Mouse (Mus musculus): ENCODE measurements around the gene 4933415F23Rik. TPM values are rescaled to one million over a fixed set of nuclear protein-coding genes. Genes with fewer than 3 reads are reported as not detected.

Gene 4933415F23Rik
- polyA plus RNA-seq, 1 experiment from 2014 or later = not detected

DNA sequence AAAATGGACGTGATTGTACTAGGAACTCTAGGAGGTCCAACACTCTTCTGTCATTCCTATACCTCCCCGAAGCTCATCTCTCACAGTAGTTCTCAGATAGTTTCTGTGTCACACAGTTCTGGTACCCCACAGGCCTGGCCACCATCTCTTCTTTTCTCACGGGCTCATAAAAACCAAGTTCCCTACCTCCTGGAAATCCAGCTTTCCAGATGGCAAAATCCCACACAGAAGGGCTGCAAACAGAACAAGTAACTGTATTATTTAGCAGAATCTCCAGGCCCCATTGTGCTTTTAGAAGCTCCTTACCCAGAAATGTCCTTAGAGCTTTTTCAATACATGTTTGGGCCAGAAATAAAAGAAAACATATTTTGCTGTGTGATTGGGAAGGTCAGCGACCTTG, 828 bp upstream of the 4933415F23Rik start:
- no peak overlapping the region for H3K9ac ChIP-seq (ENCODE audit: low read length)
- H3K27ac ChIP-seq (ENCODE audit: low read length) = no peak overlapping the region
- ATAC-seq (replicated peaks; ENCODE audit: extremely low read depth, insufficient read depth, low FRiP score) = no peak
- no peaks in the 10 kb centered on the region for H3K4me1 ChIP-seq (ENCODE audit: control insufficient read depth, insufficient read depth, low read length)
- H3K27me3 ChIP-seq (ENCODE audit: control insufficient read depth, insufficient read depth, low read length) = no peaks in the 10 kb centered on the region
- H3K4me3 ChIP-seq (ENCODE audit: low read length) = no peak overlapping the region
- H3K9me3 ChIP-seq (replicated peaks; ENCODE audit: control insufficient read depth, low read length) = no peaks in the 10 kb centered on the region; the same call in 1 of the 2 replicates
- H3K36me3 ChIP-seq (ENCODE audit: control insufficient read depth, insufficient read depth) = no peaks in the 10 kb centered on the region
- 77% methylated on average over 4 of the region's 4 CpGs for WGBS
- H3K4me2 ChIP-seq (ENCODE audit: low read depth, low read length) = no peak overlapping the region

DNA sequence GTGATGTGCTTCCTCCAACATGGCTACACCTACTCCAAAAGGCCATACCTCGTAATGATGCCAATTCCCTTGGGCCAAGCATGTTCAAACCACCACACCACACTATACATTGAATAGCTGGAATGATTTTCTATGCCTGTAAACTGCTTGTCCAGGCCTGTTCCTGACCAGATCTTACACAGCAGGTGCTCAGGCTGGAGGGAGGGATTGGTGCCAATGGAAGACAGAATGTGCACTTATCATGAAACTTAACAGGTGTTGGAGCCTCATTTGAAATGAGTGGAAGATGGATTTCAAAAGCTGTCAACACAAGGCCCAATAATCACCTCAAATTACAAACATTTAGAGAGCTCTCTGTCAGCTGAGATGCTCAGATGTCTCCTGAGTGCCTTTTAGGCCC, 2.3 kb downstream of the 4933415F23Rik start:
- Histone ChIP-seq H3K27me3 (ENCODE audit: control insufficient read depth, insufficient read depth, low read length) (no peaks in the 10 kb centered on the region), H3K9me3 (replicated peaks; ENCODE audit: control insufficient read depth, low read length) (no peaks in the 10 kb centered on the region; the same call in 1 of the 2 replicates), H3K27ac (ENCODE audit: low read length) (no peak overlapping the region), H3K9ac (ENCODE audit: low read length) (no peak overlapping the region), H3K4me1 (ENCODE audit: control insufficient read depth, insufficient read depth, low read length) (no peaks in the 10 kb centered on the region), H3K36me3 (ENCODE audit: control insufficient read depth, insufficient read depth) (no peaks in the 10 kb centered on the region), H3K4me3 (ENCODE audit: low read length) (no peak overlapping the region), H3K4me2 (ENCODE audit: low read depth, low read length) (no peak overlapping the region)
- 58% methylated on average over 1 of the region's 1 CpGs for WGBS
- no peak for ATAC-seq (replicated peaks; ENCODE audit: extremely low read depth, insufficient read depth, low FRiP score)

DNA sequence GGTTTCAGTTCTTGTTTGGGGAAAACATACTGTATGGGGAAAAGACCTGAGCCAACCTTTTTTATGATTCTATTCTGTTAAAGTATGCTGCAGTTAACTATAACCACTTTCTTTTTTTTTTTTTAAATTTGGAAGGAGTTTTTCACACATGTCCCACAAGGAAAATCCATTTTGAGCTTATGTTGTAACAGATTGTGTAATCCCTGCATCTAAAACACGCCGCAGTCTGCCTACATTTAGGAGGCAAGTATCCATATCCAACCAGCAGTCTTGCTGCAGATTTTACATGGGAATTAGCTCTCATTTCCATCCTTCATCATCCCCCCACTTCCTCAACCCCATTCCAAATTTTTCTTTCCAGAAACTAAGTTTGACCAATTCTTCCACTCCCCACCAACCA, 3.6 kb downstream of the 4933415F23Rik start:
- no peak overlapping the region for H3K4me2 ChIP-seq (ENCODE audit: low read depth, low read length)
- no peaks in the 10 kb centered on the region for H3K36me3 ChIP-seq (ENCODE audit: control insufficient read depth, insufficient read depth)
- H3K27ac ChIP-seq (ENCODE audit: low read length) = no peak overlapping the region
- no peak for ATAC-seq (replicated peaks; ENCODE audit: extremely low read depth, insufficient read depth, low FRiP score)
- no peaks in the 10 kb centered on the region for H3K27me3 ChIP-seq (ENCODE audit: control insufficient read depth, insufficient read depth, low read length)
- no peak overlapping the region for H3K9ac ChIP-seq (ENCODE audit: low read length)
- no peak overlapping the region for H3K4me3 ChIP-seq (ENCODE audit: low read length)
- no peaks in the 10 kb centered on the region for H3K4me1 ChIP-seq (ENCODE audit: control insufficient read depth, insufficient read depth, low read length)
- H3K9me3 ChIP-seq (replicated peaks; ENCODE audit: control insufficient read depth, low read length) = no peaks in the 10 kb centered on the region; the same call in 1 of the 2 replicates
- WGBS = 83% methylated on average over 2 of the region's 2 CpGs

DNA sequence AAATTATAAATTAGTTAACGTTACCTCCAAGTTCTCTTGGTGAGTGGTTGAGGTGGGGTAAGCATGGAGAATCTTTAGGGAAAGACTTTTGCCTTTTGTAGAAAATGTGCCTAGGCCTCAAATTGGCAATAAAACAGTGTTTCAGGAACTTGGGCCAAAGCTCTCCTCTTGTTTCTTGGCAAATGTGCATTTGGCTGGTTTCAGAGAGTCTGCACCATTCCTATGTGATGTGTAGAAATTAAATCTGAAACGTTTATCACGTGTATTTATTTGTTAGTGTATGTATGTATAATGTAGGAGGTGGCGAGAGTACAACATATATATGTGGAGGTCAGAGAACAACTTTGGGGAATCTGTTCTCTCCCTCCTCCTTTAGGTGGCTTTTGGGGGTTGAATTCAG, 4.1 kb downstream of the 4933415F23Rik start:
- H3K27me3 ChIP-seq (ENCODE audit: control insufficient read depth, insufficient read depth, low read length) = no peaks in the 10 kb centered on the region
- ATAC-seq (replicated peaks; ENCODE audit: extremely low read depth, insufficient read depth, low FRiP score) = no peak; the same call in 1 of the 2 replicates
- H3K9me3 ChIP-seq (replicated peaks; ENCODE audit: control insufficient read depth, low read length) = no peaks in the 10 kb centered on the region; the same call in 1 of the 2 replicates
- no peak overlapping the region for H3K4me3 ChIP-seq (ENCODE audit: low read length)
- 73% methylated on average over 4 of the region's 4 CpGs for WGBS
- H3K4me1 ChIP-seq (ENCODE audit: control insufficient read depth, insufficient read depth, low read length) = no peaks in the 10 kb centered on the region
- H3K4me2 ChIP-seq (ENCODE audit: low read depth, low read length) = no peak overlapping the region
- H3K27ac ChIP-seq (ENCODE audit: low read length) = no peak overlapping the region
- H3K9ac ChIP-seq (ENCODE audit: low read length) = no peak overlapping the region
- H3K36me3 ChIP-seq (ENCODE audit: control insufficient read depth, insufficient read depth) = no peaks in the 10 kb centered on the region

DNA sequence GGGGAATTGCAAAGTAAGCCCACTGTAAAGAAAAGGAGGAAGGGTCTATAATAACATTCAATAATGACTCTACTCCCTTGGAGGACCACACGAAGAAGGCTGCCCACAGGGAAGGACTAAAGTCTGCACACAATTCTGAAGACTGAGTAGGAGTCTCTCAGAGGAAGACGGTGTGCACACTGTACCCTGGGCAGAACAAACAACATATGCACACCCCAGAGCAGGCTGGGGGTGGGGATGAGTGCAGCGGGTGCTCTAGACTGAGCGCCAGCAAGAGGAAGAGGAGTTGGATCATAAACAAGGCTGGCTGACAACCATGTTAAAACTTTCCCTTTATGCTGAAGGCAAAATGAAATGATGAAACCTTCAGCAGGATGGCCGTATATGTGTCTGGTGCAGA, 34.3 kb downstream of the 4933415F23Rik start:
- H3K4me2 ChIP-seq (ENCODE audit: low read depth, low read length) = no peak overlapping the region
- H3K9ac ChIP-seq (ENCODE audit: low read length) = no peak overlapping the region
- H3K9me3 ChIP-seq (replicated peaks; ENCODE audit: control insufficient read depth, low read length) = no peaks in the 10 kb centered on the region
- no peak overlapping the region for H3K27ac ChIP-seq (ENCODE audit: low read length)
- no peaks in the 10 kb centered on the region for H3K4me1 ChIP-seq (ENCODE audit: control insufficient read depth, insufficient read depth, low read length)
- H3K36me3 ChIP-seq (ENCODE audit: control insufficient read depth, insufficient read depth) = no peaks in the 10 kb centered on the region
- ATAC-seq (replicated peaks; ENCODE audit: extremely low read depth, insufficient read depth, low FRiP score) = no peak
- H3K27me3 ChIP-seq (ENCODE audit: control insufficient read depth, insufficient read depth, low read length) = no peaks in the 10 kb centered on the region
- no peak overlapping the region for H3K4me3 ChIP-seq (ENCODE audit: low read length)
- 80% methylated on average over 5 of the region's 5 CpGs for WGBS

DNA sequence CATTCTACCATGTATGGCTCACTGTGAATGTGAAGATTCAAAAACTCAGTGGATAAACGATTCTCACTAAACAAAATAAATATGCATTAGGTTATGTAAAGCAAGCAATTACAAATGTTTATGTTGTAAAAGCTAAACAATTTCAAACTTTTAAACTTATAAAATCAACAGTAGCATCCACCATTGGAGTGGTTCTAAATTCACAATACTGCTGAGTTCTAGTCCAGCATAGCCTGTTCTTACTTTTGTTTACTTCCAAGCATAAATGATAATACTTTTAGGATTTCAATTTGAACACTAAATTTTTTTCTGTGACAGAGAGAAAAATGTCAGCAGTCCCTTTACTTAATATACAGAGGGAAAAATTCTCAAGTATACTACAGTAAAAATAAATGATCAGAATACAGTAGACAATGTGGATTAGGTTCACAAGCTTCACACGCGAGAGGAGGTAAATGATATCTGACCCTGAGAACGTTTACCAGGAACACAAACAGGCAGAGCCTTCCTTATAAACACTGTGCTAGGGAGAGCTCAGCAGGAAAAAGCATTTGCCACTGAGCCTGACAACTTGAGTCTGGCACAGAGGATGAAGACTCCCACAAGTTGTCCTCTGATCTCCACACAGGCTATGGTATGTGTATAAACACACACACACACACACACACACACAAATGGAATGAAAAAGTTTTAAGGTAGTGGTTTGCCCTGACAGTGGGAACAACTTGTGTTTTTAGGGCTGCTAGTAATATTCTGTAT, 37.2 kb downstream of the 4933415F23Rik start:
- 50% methylated on average over 4 of the region's 4 CpGs for WGBS
- H3K27me3 ChIP-seq (ENCODE audit: control insufficient read depth, insufficient read depth, low read length) = no peaks in the 10 kb centered on the region
- no peak overlapping the region for H3K4me3 ChIP-seq (ENCODE audit: low read length)
- no peak overlapping the region for H3K9ac ChIP-seq (ENCODE audit: low read length)
- ATAC-seq (replicated peaks; ENCODE audit: extremely low read depth, insufficient read depth, low FRiP score) = no peak
- no peak overlapping the region for H3K4me2 ChIP-seq (ENCODE audit: low read depth, low read length)
- no peak overlapping the region for H3K27ac ChIP-seq (ENCODE audit: low read length)
- H3K36me3 ChIP-seq (ENCODE audit: control insufficient read depth, insufficient read depth) = no peaks in the 10 kb centered on the region
- H3K9me3 ChIP-seq (replicated peaks; ENCODE audit: control insufficient read depth, low read length) = no peaks in the 10 kb centered on the region
- peaks cover 3% of the 10 kb centered on the region; the same call in 1 of the 2 replicates for H3K4me1 ChIP-seq (ENCODE audit: control insufficient read depth, insufficient read depth, low read length)

DNA sequence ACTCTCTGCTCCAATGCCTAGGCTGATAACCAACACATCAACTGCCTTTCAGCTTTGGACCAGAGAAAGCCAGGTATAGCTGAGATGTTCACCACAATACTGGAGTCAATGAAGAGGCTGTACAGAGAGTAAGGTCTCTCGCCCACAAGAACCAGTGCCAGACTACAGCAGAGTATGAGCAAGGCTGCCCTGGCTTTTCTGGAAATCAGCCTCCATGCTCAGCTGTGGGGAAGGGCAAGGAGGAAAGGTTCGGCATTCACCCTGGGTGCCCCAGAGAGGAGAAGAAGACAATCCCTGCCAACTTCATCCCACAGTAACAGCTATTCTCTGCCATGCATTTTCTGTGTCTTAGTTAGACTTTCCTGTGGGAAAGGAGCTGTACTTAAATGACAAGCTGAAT, 38.1 kb downstream of the 4933415F23Rik start:
- no peaks in the 10 kb centered on the region for H3K27me3 ChIP-seq (ENCODE audit: control insufficient read depth, insufficient read depth, low read length)
- H3K9ac ChIP-seq (ENCODE audit: low read length) = no peak overlapping the region
- 75% methylated on average over 2 of the region's 2 CpGs for WGBS
- no peak for ATAC-seq (replicated peaks; ENCODE audit: extremely low read depth, insufficient read depth, low FRiP score)
- no peaks in the 10 kb centered on the region for H3K9me3 ChIP-seq (replicated peaks; ENCODE audit: control insufficient read depth, low read length)
- H3K4me1 ChIP-seq (ENCODE audit: control insufficient read depth, insufficient read depth, low read length) = peaks cover 3% of the 10 kb centered on the region; the same call in 1 of the 2 replicates
- no peak overlapping the region for H3K27ac ChIP-seq (ENCODE audit: low read length)
- no peak overlapping the region for H3K4me3 ChIP-seq (ENCODE audit: low read length)
- H3K4me2 ChIP-seq (ENCODE audit: low read depth, low read length) = no peak overlapping the region
- H3K36me3 ChIP-seq (ENCODE audit: control insufficient read depth, insufficient read depth) = no peaks in the 10 kb centered on the region

DNA sequence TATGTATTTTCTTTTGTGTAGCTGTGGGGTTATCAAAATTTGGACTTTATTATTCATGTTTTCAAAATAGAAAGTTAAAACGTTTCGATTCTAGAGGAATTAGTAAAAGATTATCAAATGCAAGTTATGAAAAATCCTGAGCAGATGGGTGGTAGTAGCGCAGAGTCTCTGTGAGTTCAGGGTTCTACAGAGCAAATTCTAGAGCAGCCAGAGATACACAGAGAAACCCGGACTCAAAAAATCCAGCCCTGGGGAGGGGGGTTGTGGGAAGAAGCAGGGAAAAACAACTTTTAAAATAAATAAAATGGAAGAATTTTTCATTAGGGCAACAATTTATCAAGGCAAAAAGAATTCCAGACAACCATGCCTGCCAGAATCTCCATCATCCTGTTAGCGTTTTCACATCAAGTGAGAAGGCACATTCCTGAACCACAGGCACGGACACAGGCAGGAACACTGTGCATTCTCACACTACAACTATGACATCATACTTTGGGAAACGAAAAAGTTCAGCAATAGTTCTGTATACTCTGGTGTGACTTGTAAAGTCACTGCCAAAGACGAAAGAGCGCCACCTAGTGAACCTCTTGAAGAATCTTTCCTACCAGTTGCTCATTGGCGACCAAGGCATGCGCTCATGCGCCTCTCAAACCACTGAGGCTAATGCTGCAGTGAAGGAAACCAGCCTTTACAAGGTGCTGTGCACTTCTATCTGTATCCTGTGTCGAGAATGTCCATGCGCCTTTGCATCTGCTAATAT, 40.3 kb downstream of the 4933415F23Rik start:
- no peak overlapping the region for H3K9ac ChIP-seq (ENCODE audit: low read length)
- H3K4me1 ChIP-seq (ENCODE audit: control insufficient read depth, insufficient read depth, low read length) = peaks cover 3% of the 10 kb centered on the region; the same call in 1 of the 2 replicates
- H3K27ac ChIP-seq (ENCODE audit: low read length) = no peak overlapping the region
- no peaks in the 10 kb centered on the region for H3K27me3 ChIP-seq (ENCODE audit: control insufficient read depth, insufficient read depth, low read length)
- no peaks in the 10 kb centered on the region for H3K36me3 ChIP-seq (ENCODE audit: control insufficient read depth, insufficient read depth)
- no peaks in the 10 kb centered on the region for H3K9me3 ChIP-seq (replicated peaks; ENCODE audit: control insufficient read depth, low read length)
- H3K4me2 ChIP-seq (ENCODE audit: low read depth, low read length) = peak overlapping the region; percentile 31; the same call in 1 of the 2 replicates
- WGBS = 19% methylated on average over 14 of the region's 14 CpGs
- H3K4me3 ChIP-seq (ENCODE audit: low read length) = 0 out of 2 replicates have a peak overlapping the region, but pooled peaks have one; percentile 5
- peak; percentile 85 for ATAC-seq (replicated peaks; ENCODE audit: extremely low read depth, insufficient read depth, low FRiP score)

DNA sequence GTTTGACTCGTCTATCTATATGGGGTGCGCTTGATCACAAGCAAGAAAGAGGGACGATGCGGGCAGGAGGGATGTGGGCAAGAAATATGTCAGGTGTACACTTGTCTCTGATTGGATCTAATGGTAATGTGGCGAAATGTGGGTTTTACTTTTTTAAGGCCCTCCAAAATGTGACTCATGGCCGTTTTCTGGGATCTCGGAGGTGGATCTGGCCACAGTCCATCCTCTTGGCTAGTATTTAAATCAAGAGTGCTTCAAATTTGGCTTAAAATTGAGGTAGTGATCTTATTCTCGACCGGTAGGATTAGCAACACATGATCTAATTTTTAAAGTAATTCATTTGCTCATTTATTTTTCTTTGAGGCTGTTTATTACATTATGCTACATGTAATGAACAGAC, 42.0 kb downstream of the 4933415F23Rik start:
- whole genome bisulfite sequencing = 86% methylated on average over 9 of the region's 9 CpGs
- Histone ChIP-seq H3K9me3 (replicated peaks; ENCODE audit: control insufficient read depth, low read length) (no peaks in the 10 kb centered on the region), H3K4me3 (ENCODE audit: low read length) (no peak overlapping the region), H3K4me2 (ENCODE audit: low read depth, low read length) (no peak overlapping the region), H3K27ac (ENCODE audit: low read length) (no peak overlapping the region), H3K36me3 (ENCODE audit: control insufficient read depth, insufficient read depth) (no peaks in the 10 kb centered on the region), H3K4me1 (ENCODE audit: control insufficient read depth, insufficient read depth, low read length) (peaks cover 3% of the 10 kb centered on the region; the same call in 1 of the 2 replicates), H3K9ac (ENCODE audit: low read length) (no peak overlapping the region), H3K27me3 (ENCODE audit: control insufficient read depth, insufficient read depth, low read length) (no peaks in the 10 kb centered on the region)
- no peak for ATAC-seq (replicated peaks; ENCODE audit: extremely low read depth, insufficient read depth, low FRiP score)

All from heart, embryonic 16.5 days (tissue).